Mouse (Mus musculus): Measurements from ENCODE around the gene Rassf6.

DNA sequence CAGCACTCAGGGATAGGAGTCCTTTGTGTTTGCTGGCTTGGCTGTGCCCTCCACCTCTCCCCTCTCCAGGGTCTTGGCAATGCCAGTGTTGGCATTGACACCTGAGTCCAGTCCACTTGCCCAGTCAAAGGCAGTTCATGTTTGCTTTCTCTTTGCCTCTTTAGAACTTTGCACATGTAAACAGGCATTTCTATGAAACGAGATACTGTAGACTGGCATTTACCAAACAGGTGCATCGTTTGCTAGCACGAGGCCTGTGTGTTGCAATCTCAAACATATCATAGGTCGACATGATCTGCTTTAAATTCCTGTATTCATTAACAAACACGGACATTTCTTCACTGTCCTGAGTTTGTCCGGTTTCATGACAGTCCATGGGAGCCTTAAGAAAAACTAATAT is 79.7 kb downstream of the Rassf6 start, which contains the start of gene 5830473C10Rik:
- TF ChIP-seq CTCF (IDR thresholded peaks at IDR 0.05; ENCODE audit: control insufficient read depth, insufficient read depth, insufficient replicate concordance, low read depth, low read length): no peak
- no peak for TF ChIP-seq POLR2A (IDR thresholded peaks at IDR 0.05; ENCODE audit: control insufficient read depth, low read depth, low read length)
